Mouse (Mus musculus): ENCODE measurements around the gene Ntf3. TPM values are rescaled to one million over a fixed set of nuclear protein-coding genes. Genes with fewer than 3 reads are reported as not detected.
A peak's percentile ranks its signal among the peaks of the same experiment; 100 is the strongest.

Ntf3 gene
- polyA plus RNA-seq, 1 experiment from 2014 or later = 2.2 TPM

DNA sequence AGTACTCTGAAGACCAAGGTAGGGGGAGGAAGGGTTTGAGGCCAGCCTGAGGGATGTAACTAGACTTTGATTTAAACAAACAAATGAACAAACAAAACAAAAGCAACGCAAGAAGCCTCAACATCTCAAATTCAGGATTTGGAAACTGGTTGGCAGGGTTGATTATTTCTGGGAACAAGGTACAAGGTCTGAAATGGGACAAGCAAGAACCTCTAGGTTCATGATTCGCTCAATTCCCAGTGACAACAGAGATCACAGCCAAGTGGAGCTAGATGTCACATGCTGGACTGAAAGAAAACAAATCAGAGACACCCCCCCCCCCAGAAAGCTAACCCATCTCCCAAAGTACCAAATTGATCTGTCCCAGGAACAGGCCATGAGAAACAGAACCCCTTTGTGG is 57.9 kb downstream of the Ntf3 start:
- ATAC-seq = no peak
- no peak overlapping the region for H3K4me3 ChIP-seq (ENCODE audit: low read depth, low read length)
- WGBS = 83% methylated on average over 2 of the region's 2 CpGs

DNA sequence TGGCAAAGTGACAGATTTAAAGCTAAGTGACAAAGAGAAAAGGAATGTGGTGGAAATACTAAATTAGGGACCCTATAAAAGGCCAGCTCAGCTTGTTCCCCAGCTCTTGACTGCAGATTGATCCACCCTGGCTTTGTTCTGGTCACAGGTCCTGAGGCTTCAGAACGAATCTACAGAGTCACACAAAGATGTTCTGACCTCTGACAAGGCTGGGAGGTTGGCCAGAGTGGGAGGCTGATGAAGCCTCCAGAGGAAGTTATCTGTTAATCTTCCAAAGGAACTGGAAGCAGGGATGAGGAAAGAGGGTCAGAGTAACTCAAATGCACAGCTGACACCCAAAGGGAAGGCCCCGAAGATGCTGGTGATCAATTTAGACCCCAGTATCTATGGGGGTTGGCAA is 59.3 kb downstream of the Ntf3 start:
- H3K36me3 ChIP-seq (ENCODE audit: insufficient read depth, low read length) = no peaks in the 10 kb centered on the region
- no peaks in the 10 kb centered on the region; the same call in 1 of the 2 replicates for H3K4me1 ChIP-seq (ENCODE audit: insufficient read depth, low read depth, low read length)
- no peaks in the 10 kb centered on the region for H3K27me3 ChIP-seq (replicated peaks; ENCODE audit: insufficient read depth, low read length)
- TF ChIP-seq CTCF (IDR thresholded peaks at IDR 0.05) (no peak), EP300 (IDR thresholded peaks at IDR 0.05) (no peak)
- H3K4me2 ChIP-seq (replicated peaks; ENCODE audit: low read depth, low read length) = no peak overlapping the region
- H3K9me3 ChIP-seq (ENCODE audit: low read length) = no peaks in the 10 kb centered on the region
- H3K27ac ChIP-seq (ENCODE audit: low read length) = no peak overlapping the region
- no peak overlapping the region for H3K9ac ChIP-seq (replicated peaks; ENCODE audit: low read depth)
- no peak for ATAC-seq
- no peak for DNase-seq (ENCODE audit: low spot score)
- no peak overlapping the region for H3K4me3 ChIP-seq (ENCODE audit: low read depth, low read length)
- WGBS = 47% methylated on average over 2 of the region's 2 CpGs

More for the DNA sequence above, 57.9 kb downstream of the Ntf3 start:
- H3K9me3 ChIP-seq (ENCODE audit: low read length) = no peaks in the 10 kb centered on the region
- no peak overlapping the region for H3K9ac ChIP-seq (replicated peaks; ENCODE audit: low read depth)
- TF ChIP-seq EP300 (IDR thresholded peaks at IDR 0.05) (no peak), CTCF (IDR thresholded peaks at IDR 0.05) (no peak)
- no peaks in the 10 kb centered on the region for H3K36me3 ChIP-seq (ENCODE audit: insufficient read depth, low read length)
- H3K27ac ChIP-seq (ENCODE audit: low read length) = no peak overlapping the region
- H3K4me1 ChIP-seq (ENCODE audit: insufficient read depth, low read depth, low read length) = no peaks in the 10 kb centered on the region; the same call in 1 of the 2 replicates
- no peak overlapping the region for H3K4me2 ChIP-seq (replicated peaks; ENCODE audit: low read depth, low read length)
- H3K27me3 ChIP-seq (replicated peaks; ENCODE audit: insufficient read depth, low read length) = no peaks in the 10 kb centered on the region
- DNase-seq (ENCODE audit: low spot score) = no peak

- ATAC-seq (no peak), DNase-seq (ENCODE audit: low spot score) (no peak)
- no peaks in the 10 kb centered on the region for H3K36me3 ChIP-seq (ENCODE audit: insufficient read depth, low read length)
- no peak overlapping the region for H3K9ac ChIP-seq (replicated peaks; ENCODE audit: low read depth)
- TF ChIP-seq EP300 (IDR thresholded peaks at IDR 0.05) = no peak
- no peak for TF ChIP-seq CTCF (IDR thresholded peaks at IDR 0.05)
- 79% methylated on average over 2 of the region's 2 CpGs for WGBS
- no peaks in the 10 kb centered on the region for H3K9me3 ChIP-seq (ENCODE audit: low read length)
- H3K4me3 ChIP-seq (ENCODE audit: low read depth, low read length) = no peak overlapping the region
- H3K4me2 ChIP-seq (replicated peaks; ENCODE audit: low read depth, low read length) = no peak overlapping the region
- H3K27me3 ChIP-seq (replicated peaks; ENCODE audit: insufficient read depth, low read length) = no peaks in the 10 kb centered on the region
- no peak overlapping the region for H3K27ac ChIP-seq (ENCODE audit: low read length)
- H3K4me1 ChIP-seq (ENCODE audit: insufficient read depth, low read depth, low read length) = no peaks in the 10 kb centered on the region; the same call in 1 of the 2 replicates
Observed at GRCm38 (mm10) chr6:126106798-126107173, 59.9 kb downstream of the Ntf3 start.

- no peak for ATAC-seq
- no peak overlapping the region for H3K27ac ChIP-seq (ENCODE audit: low read length)
- H3K4me1 ChIP-seq (ENCODE audit: insufficient read depth, low read depth, low read length) = no peaks in the 10 kb centered on the region; the same call in 1 of the 2 replicates
Observed at GRCm38 (mm10) chr6:126106051-126106797, 60.5 kb downstream of the Ntf3 start.

GRCm38 (mm10) chr6:126105083-126105740 is 61.5 kb downstream of the Ntf3 start:
- TF ChIP-seq CTCF (IDR thresholded peaks at IDR 0.05) (no peak), EP300 (IDR thresholded peaks at IDR 0.05) (no peak)
- H3K4me1 ChIP-seq (ENCODE audit: insufficient read depth, low read depth, low read length) = no peaks in the 10 kb centered on the region
- H3K4me3 ChIP-seq (ENCODE audit: low read depth, low read length) = no peak overlapping the region
- H3K9ac ChIP-seq (replicated peaks; ENCODE audit: low read depth) = no peak overlapping the region
- H3K27me3 ChIP-seq (replicated peaks; ENCODE audit: insufficient read depth, low read length) = no peaks in the 10 kb centered on the region
- no peak overlapping the region for H3K27ac ChIP-seq (ENCODE audit: low read length)
- H3K4me2 ChIP-seq (replicated peaks; ENCODE audit: low read depth, low read length) = no peak overlapping the region
- DNase-seq (ENCODE audit: low spot score) (peak; percentile 50), ATAC-seq (peak; percentile 79)
- 59% methylated on average over 12 of the region's 12 CpGs for WGBS
- H3K9me3 ChIP-seq (ENCODE audit: low read length) = no peaks in the 10 kb centered on the region
- no peaks in the 10 kb centered on the region for H3K36me3 ChIP-seq (ENCODE audit: insufficient read depth, low read length)

More at GRCm38 (mm10) chr6:126106051-126106797, 60.5 kb downstream of the Ntf3 start:
- TF ChIP-seq EP300 (IDR thresholded peaks at IDR 0.05) (no peak), CTCF (IDR thresholded peaks at IDR 0.05) (no peak)
- no peak overlapping the region for H3K4me3 ChIP-seq (ENCODE audit: low read depth, low read length)
- no peak for DNase-seq (ENCODE audit: low spot score)
- 70% methylated on average over 7 of the region's 7 CpGs for WGBS
- H3K9me3 ChIP-seq (ENCODE audit: low read length) = no peaks in the 10 kb centered on the region
- H3K27me3 ChIP-seq (replicated peaks; ENCODE audit: insufficient read depth, low read length) = no peaks in the 10 kb centered on the region
- no peak overlapping the region for H3K9ac ChIP-seq (replicated peaks; ENCODE audit: low read depth)
- no peaks in the 10 kb centered on the region for H3K36me3 ChIP-seq (ENCODE audit: insufficient read depth, low read length)
- H3K4me2 ChIP-seq (replicated peaks; ENCODE audit: low read depth, low read length) = no peak overlapping the region

DNA sequence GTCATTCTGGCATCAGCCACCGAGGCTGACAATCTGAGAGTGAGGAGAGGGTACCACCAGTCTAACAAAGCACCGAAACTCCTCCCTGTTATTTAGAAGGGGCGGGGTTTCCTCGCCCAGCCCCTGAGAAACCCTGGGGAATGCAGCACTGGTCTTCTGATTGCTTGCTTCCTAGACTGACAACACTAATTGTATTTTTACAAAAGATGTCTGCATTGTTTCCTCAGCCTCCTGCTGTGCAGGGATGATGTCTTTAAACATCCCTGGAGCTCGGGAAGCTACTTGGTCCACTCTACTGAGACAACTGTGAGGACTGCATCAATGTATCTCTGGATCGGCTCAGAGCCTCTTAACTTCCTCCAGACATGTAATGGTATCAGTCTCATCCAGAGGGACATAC is 64.1 kb downstream of the Ntf3 start:
- DNase-seq (ENCODE audit: low spot score) (no peak), ATAC-seq (no peak)
- no peak overlapping the region for H3K4me3 ChIP-seq (ENCODE audit: low read depth, low read length)
- TF ChIP-seq EP300 (IDR thresholded peaks at IDR 0.05) (no peak), CTCF (IDR thresholded peaks at IDR 0.05) (no peak)
- H3K36me3 ChIP-seq (ENCODE audit: insufficient read depth, low read length) = no peaks in the 10 kb centered on the region
- 71% methylated on average over 6 of the region's 6 CpGs for WGBS
- H3K9ac ChIP-seq (replicated peaks; ENCODE audit: low read depth) = no peak overlapping the region
- no peaks in the 10 kb centered on the region for H3K27me3 ChIP-seq (replicated peaks; ENCODE audit: insufficient read depth, low read length)
- no peak overlapping the region for H3K27ac ChIP-seq (ENCODE audit: low read length)
- no peaks in the 10 kb centered on the region for H3K4me1 ChIP-seq (ENCODE audit: insufficient read depth, low read depth, low read length)
- no peak overlapping the region for H3K4me2 ChIP-seq (replicated peaks; ENCODE audit: low read depth, low read length)
- no peaks in the 10 kb centered on the region for H3K9me3 ChIP-seq (ENCODE audit: low read length)

All from lung, postnatal 0 days (tissue).